Mouse (Mus musculus) induced T-regulatory cell, adult 2 months (primary cell): Measurements from ENCODE around the gene Slc12a4.

Experiments
- DNase-seq: peaks from one replicate; pipeline ENCODE4 v3.0.0-alpha.2; 2012; ENCODE audit warnings: low read depth

Gene Slc12a4

DNA sequence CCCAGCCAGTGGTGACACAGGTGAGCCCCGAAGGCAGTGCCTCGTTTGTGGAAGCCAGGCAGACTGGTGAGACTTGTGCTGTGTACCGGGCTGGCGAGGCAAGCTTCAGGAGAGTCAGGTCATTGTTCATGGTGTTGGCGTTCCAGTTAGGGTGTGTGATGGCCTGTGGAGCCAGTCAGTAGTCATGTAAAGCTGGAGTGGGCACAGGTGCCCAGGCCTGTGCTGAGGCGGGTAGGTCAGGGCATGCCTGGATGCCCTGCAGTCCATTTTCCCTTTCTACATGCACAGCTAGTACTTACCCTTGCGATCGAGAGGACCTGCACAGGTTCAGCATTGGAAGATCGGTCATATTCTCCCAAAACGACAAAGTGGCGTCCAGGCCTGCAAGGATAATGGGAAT is 33.4 kb downstream of the Slc12a4 start:
- DNase-seq = no peak

DNA sequence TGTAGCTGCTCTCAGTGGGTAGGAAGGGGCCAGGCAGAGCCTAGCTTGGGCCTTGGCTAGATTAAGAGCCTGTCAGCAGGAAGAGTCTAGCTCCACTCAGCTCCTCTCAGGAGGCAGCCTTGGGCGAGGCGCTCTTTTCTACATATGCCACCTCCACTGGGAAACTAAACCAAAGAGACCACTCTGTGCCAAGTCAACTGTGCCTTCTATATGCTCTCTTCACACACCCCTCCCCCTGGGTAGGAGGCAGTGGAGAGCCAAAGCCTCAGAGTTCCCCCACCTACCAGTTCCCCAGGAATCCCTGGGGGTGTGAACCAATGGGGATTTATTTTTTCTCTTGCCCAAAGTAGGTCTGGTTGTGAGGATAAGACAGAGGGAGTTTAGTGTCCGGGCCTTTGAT is 34.6 kb downstream of the Slc12a4 start:
- no peak for DNase-seq

DNA sequence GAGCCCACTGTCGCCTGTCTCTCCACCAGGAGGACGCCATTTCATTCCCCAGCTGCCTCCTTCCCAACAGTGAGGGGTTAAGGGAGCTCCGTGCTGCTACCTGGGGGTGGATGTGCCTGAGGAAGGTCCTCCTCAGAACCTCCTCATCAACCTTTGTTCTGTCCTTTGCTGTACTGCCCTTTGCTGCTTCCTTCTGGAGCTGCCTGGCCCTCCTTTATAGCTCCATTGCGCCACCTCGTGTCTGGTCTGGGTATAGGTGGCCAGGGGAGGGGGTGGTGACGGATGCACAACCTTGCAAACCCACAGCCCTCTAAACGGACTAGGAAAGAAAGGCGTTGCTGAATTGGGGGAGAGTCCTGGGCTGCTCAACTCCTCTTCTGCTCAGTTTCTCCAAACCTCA is 35.3 kb downstream of the Slc12a4 start:
- peak; percentile 91 for DNase-seq

DNA sequence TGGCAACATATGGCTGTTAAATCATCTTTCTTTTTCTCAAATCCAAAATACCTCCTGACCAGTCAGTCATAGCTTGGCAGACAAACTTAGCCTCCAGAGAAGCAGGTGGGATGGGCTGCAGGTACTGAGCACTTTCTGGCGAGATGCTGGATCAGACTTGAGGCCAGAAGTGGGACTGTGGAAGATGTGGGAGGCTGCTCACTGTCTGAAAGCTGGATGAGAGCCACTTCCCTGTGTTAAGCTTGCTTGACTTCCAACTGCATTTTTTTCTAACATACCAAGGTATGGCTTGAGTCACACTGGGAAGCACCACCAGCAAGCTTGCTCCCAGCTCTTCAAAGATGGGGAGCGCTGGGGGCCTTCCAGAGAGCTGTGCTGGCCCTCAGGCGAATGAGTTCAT is 40.8 kb downstream of the Slc12a4 start:
- no peak for DNase-seq

DNA sequence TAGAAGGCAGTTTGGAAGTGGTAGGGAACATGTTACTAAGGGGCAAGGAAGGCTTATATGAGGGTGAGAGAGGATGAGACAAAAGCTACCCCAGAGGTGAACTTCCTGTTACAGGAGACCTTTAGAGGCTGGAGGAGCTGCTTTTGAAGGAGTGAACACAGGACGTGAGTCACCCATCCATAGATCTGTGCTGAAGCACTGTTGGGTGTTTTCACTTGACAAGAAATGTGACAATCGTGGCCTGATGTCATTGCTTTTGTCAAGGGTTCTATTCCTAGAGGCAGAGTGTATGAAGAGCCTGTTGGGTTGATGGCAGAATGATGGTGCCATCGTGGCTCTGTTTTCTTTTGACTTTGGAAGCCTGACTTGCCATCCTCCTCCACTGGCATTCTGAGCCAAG is 46.5 kb downstream of the Slc12a4 start:
- peak; percentile 17 for DNase-seq

DNA sequence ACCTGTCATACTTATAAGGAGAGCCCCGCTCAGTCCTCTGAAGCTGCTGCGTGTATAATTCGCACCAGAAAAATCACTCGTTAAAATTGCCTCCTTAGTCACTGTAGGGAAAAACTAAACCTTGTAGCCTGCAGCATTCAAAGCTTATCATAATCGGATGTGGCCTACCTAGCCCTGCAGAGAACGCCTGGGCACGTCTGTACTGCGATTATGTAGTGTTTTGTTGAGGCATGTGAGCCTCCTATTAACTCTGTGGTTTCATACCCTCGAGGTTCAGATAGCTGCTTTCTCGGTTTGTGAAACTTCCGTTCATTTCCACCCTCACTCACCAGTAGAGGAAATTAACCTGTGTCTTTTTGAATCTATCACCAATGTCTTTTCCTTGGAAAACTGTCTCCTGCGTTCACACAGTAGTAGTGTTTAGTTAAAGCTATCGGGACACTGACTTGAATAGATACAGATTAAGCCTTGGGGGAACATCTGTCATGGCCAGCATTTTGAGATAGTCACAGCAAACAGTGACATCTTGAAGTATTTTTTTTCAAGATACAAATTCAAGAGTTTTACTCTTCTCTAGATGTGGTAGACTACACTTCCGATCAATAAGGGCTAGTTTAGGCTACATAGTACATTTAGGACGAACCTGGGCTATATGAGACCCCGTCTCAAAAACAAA is 64.8 kb downstream of the Slc12a4 start:
- peak; percentile 81 for DNase-seq

DNA sequence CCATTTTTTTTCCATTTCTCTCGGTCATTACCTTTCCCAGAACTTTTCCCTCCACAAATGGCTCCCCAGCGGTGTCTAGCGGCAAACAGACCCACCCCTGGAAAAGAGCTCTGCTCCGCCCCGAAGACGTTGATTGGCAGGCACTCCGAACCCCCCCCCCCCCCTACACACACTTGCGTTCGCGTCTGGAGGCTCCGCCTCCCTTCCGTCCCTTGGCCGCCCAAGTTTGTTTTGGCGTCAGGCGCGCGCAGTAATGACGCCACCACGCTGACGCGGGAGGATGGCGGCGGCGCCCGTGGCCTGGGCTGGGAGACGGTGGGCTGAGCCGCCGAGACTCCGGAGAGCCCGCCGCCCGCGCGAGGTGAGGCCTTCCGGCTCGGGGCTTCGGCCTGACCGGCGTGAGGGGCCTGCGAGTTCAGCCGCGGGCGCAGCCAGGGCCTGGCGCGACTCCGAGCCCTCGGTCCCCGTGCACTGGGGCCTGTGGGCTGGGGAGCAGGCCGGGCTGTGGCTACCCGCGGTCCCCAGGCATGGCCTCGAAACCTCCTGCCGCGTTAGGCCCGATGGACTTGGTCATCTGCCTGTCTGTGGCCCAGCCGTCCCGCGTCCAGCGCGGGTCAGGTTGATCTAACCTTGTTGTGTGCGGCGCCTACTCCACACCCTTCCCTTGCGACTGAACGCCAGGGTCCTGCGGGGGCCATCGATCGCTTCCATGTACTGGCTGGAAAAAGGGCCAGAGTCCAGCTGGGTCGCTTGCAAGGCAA is 65.5 kb downstream of the Slc12a4 start, which contains the start of gene Pskh1:
Gene Pskh1, plus strand, starts transcription at position 262 of the 761 bp plus-strand sequence.
- peak; percentile 96 for DNase-seq

DNA sequence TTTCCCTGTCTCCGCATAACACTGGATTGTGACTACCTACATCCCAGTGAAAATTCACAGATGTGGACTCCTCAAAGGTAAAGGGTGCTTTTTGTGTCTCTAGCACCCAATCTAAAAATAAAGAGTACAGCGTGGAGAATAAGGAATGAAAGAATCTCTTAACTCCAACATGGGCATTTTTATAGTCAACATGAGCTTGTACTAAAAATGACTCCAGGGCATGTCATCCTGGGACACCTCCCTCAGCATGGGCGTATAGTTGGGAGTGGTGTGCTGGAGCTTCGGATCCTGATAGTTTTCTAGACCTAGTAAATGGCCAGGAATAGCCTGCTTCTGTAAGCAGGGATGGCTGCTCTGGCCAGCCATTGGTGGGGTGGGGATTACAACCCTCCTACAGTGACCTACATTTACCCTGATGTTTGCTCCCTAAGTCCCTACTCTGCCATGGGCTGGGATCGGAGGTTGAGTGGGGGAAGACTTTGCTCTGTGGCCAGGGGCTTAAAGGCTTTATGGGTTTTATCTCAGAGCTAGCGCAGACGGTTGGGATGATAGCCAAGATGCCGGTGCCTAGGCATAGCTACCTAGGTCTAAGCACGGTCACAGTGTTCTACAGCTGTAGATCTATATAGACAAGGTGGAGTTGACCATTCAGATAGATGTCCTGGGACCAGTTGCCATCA is 68.0 kb downstream of the Slc12a4 start:
- DNase-seq = no peak
